Mouse (Mus musculus): Measurements from ENCODE around the gene Parn.
"Not testable (repeated sequence)": the region's sequence is repeated elsewhere in the genome, so short reads cannot be mapped to it uniquely, and the experiment has no call there.

The Parn gene

GRCm38 (mm10) chr16:13667878-13668343, at the start of gene Parn:
TSS of gene Parn (minus strand) at chr16:13668170.
- peak; percentile 96 for DNase-seq (ENCODE audit: low spot score)

GRCm38 (mm10) chr16:13716821-13717553, 49.0 kb upstream of the Parn start:
- DNase-seq (ENCODE audit: low spot score) = no peak

DNA sequence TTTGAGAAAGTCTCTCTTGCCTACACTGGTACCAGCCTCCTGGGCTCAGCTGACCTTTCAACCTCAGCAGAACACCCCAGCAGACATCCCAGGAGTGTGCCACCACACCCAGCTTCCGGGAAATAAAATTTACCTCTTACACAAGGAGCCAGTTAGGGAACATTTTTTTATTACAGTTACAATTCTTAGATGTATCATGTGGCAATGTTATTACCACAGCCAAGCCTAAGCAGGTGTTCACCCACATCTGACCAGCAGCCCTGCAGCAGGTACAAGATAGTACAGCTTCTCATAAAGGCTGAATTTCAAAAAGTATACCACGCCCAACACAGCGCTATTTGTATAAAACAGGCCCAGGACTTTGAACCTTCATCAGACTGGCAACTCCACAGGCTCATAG, 46.9 kb upstream of the Parn start:
- DNase-seq (ENCODE audit: low spot score) = no peak

GRCm38 (mm10) chr16:13704676-13705075, 36.7 kb upstream of the Parn start:
- no peak for DNase-seq (ENCODE audit: low spot score)

DNA sequence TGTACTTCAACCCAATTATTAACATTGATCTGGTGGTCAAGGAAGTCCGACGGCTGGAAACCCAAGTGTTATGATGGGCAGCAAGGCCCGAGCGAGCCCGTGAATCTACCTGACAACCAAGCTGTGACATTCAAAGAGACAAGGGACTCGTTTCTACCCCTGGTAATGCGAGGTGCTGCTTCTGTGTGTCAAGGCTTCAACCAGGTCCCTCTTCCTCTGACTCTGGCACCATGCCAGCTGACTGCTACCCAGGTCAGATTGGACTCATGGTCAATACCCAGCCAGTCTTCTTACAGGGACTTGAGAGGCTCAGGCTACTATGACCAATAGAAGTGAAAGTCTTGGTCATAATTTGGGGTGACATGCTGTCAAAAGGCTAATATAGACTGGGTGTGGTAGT, 34.2 kb upstream of the Parn start:
- no peak for DNase-seq (ENCODE audit: low spot score)

DNA sequence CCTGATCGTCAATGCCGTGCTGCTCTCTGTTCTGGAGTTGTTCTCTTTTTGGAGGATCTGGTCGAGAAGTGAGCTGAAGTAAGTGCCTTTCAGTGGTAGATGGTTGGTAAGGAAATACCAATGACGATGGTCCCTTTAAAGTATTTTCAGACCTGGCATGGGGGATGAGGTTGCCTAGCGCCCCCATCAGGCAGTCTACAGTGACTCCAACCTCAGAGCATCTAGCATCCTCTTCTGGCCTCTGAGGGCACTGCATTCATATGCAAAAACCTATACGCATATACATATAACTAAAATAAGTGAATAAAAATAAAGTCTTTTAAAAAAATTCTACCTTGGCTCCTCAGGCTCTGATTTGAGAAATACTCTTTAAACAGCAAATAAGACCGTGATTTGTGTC, 31.0 kb upstream of the Parn start:
- DNase-seq (ENCODE audit: low spot score) = no peak

DNA sequence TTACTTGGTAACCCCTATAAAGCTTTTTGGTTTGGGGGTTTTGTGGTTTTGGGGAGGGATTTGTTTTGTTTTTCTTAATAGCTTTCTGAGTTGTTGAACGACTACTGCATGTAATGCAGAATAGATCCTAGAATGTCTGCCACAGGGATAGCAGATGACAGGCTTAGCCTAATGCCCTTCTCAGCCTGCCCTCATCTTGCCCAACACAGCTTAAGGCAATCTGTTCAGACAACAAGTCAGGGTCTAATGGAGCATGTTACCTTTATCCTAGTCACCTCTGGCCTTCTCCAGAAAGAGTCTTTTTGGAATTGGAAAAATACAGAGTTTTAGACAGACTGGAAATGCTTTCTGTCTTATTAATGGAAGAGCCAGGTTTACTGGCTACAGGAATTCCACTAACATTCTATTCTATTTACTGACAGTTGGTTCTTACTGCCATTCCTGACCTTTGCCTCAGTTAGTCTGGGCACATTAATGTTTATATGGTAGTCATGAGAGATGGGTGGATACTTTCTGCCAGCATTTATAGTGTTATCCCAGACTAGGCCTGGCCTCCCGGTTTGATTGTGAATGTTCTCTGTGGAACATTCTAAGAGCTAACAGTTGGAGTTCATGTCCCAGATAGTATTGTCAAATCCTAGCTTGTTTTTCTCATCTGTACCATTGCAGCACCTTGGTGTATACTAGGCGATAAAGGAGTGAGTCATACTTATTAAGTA, 10.8 kb upstream of the Parn start:
- DNase-seq (ENCODE audit: low spot score) = no peak

GRCm38 (mm10) chr16:13674511-13674910, 6.5 kb upstream of the Parn start:
- DNase-seq (ENCODE audit: low spot score) = no peak

DNA sequence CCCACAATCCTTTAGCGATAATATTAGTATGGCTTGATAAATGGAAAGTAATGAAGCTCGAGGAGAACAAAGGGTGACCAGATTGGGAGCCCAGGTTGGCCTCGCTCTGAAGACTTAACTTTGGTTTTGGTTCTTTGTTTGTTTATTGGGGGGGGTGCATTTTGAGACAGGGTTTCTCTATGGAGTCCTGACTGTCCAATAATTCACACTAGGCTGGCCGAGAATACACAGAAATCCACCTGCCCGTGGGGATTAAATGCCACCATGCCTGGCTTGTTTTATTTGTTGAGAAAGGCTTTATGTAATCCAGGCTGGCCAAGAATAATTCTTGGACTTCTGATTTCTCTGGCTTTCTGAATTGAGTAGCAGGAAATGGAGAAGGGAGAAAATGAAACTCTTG, 5.1 kb upstream of the Parn start:
- DNase-seq (ENCODE audit: low spot score) = no peak

DNA sequence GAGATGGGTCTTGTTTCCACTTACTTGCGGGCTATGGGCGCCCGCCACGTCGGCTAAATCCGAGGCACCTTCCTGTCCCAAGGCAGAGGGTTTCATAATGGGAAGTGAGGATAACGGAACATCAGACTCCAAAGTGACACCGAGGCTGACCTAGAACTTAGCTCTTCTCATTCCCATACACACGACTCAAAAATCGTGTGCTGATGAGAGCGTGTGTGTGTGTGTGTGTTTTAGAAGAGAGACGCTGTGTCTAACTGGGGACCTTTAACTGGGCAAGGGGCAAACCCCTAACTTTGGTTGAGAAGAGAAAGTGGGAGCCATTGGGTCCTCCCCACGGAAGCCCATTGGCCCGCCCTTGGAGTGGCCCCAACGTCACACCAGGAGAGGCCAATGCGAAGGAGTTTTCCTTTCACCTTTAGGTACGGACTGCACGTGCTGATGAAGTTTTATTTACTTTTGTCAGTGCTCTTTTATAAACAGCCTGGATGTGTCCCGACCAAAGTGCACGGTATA, 4.5 kb upstream of the Parn start:
- peak; percentile 39 for DNase-seq (ENCODE audit: low spot score)

GRCm38 (mm10) chr16:13671685-13672385, 3.9 kb upstream of the Parn start, which contains the start of the genes Bfar and 3110001I22Rik:
TSS of gene Bfar (plus strand) at chr16:13671858.
TSS of gene 3110001I22Rik (plus strand) at chr16:13671929.
- peak; percentile 91 for DNase-seq (ENCODE audit: low spot score)

GRCm38 (mm10) chr16:13670896-13671295, 2.9 kb upstream of the Parn start:
- not testable (repeated sequence) for DNase-seq (ENCODE audit: low spot score)

DNA sequence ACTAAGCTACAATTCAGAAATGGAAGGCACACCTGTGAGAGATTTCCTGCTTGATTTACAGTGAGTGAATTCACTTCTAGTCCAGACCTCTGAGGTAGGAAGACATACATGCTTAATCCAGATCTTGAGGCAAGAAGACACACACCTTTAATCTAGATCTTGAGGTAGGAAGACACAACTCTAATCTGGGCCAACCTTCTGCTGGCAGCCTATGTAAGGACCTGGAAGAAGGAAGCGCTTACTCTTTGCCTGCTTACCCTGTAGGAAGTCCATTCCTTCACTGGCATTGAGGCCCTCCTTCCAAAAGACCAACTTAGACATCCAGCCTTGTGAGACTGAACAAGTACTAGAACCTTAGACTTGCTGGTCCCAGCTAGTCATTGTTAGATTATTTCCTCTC, 1.3 kb upstream of the Parn start:
- DNase-seq (ENCODE audit: low spot score) = no peak

DNA sequence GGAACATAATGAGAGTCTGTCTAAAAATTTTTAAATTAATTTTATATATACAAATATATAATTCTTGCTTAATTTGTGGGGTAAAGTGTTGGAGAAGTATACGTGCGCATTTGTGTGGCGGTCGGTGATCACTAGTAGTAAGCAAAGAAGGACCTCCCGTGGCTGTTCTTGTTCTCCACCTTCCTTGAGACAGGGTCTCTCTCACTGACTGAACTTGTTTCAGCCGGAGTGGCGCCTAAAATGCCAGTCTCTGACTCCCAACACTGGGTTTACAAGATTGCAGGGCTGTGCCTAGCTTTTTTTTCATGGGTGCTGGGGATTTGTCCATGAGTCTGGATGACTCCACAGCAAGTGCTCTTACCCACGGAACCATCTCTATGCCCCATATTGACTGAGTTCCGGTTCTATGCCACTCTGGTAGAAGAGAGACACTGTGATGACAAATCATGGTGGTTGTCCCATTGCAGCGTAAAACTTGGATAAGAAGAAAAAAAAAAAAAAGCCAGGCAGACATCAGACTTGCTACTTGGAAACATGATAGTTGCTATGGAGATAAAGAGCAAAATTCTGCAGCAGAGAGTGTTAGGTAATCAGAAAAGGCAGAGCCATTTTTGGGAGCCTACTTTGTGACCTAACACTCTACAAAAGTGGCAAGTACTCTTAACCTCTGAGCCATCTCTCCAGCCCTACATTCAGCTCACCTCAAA, 585 bp upstream of the Parn start:
- DNase-seq (ENCODE audit: low spot score) = no peak

- DNase-seq (ENCODE audit: low spot score) = no peak
Measured at GRCm38 (mm10) chr16:13660736-13661135, 7.2 kb downstream of the Parn start.

- DNase-seq (ENCODE audit: low spot score) = no peak
Measured at GRCm38 (mm10) chr16:13658886-13659285, 9.1 kb downstream of the Parn start.

GRCm38 (mm10) chr16:13645930-13646329, 22.0 kb downstream of the Parn start:
- no peak for DNase-seq (ENCODE audit: low spot score)

DNA sequence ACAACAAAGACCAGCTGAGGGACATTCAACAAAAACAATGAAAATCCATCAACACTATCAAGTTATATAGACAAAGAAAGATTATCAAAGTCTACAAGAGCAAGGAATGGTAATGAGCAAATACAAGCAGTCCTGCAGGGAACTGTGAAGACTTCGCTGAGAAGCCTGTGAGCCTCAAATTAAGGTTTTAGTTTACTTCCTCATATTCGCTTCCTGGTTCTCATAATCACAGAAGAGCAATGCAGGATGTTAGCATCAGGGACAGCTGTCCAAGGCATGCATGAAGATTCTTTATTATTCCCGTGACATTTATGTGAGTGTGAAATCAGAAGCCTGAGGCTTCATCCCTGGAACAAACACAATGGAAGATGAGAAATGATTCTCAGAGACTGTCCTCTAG, 23.5 kb downstream of the Parn start:
- DNase-seq (ENCODE audit: low spot score) = no peak

DNA sequence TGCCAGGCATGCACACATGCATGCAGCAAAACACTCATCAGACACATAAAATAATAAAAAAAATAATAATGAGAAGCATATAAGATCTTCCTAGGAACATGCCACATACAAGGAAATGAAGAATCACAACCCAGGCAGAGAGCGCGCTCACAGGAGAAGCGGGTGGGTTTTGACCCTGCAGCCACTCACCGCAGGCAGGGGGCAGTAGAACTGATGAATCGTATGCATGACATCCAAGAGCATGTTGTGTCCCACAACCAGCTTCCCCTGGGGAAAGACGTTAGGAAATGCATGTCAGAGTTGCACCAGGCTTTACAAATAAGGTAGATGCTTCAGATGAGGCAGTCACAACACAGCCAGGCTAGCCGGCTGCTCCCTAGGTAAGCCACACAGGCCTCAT, 27.9 kb downstream of the Parn start:
- no peak for DNase-seq (ENCODE audit: low spot score)

DNA sequence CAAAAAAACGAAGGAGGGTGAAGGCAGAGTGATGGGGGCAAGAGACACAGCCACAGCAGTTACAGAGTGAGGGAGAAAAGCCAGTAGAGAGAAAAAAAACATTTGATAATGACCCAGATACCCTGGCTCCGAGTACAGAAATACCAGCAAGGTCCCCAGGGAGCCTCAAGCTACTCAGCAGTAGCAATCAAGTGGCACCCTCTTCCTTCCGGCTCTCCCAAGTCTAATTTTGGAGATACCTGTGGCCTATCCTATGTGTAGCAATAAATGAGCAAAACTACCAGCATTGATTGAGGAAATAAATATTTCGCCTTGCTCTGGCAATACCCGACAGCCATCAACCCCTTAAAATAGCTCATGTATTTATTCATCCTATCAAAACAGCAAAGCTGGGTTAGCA, 28.5 kb downstream of the Parn start:
- DNase-seq (ENCODE audit: low spot score) = no peak

DNA sequence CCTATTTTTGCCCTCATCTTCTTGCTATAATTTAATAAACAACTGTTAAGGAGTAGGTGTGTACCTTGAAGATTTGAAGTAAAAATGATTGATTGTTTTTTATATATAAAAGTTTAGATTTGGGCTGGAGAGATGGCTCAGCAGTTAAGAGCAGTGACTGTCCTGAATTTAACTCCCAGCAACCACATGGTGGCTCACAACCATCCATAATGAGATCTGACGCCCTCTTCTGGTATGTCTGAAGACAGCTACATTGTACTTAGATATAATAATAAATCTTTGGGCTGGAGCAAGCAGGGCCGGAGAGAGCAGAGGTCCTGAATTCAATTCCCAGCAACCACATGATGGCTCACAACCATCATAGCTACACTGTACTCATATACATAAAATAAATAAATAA, 29.8 kb downstream of the Parn start:
- not testable (repeated sequence) for DNase-seq (ENCODE audit: low spot score)

GRCm38 (mm10) chr16:13628345-13628744, 39.6 kb downstream of the Parn start:
- no peak for DNase-seq (ENCODE audit: low spot score)

All from layer of hippocampus, adult 11-12 months (tissue).